Mouse (Mus musculus): Measurements from ENCODE around the gene St3gal3. TPM values are rescaled to one million over a fixed set of nuclear protein-coding genes. Genes with fewer than 3 reads are reported as not detected.
A peak's percentile ranks its signal among the peaks of the same experiment; 100 is the strongest.

St3gal3 gene
- total RNA-seq, 2 experiments from 2014 or later = 37.4 to 40.5 TPM

GRCm38 (mm10) chr4:117912685-117913273 lies 221.9 kb downstream of the St3gal3 start:
- no peak for DNase-seq (ENCODE audit: low spot score in 2 of 2)

- DNase-seq (ENCODE audit: low spot score in 2 of 2) = no peak
These were observed 222.6 kb downstream of the St3gal3 start for GRCm38 (mm10) chr4:117912131-117912561.

- DNase-seq (ENCODE audit: low spot score in 2 of 2) = no peak
These were observed 225.8 kb downstream of the St3gal3 start for GRCm38 (mm10) chr4:117908834-117909453.

GRCm38 (mm10) chr4:117906196-117906595 lies 228.5 kb downstream of the St3gal3 start:
- no peak for DNase-seq (ENCODE audit: low spot score in 2 of 2)

GRCm38 (mm10) chr4:117904761-117905160 lies 230.0 kb downstream of the St3gal3 start:
- no peak for DNase-seq (ENCODE audit: low spot score in 2 of 2)

- no peak for DNase-seq (ENCODE audit: low spot score in 2 of 2)
These were observed 230.6 kb downstream of the St3gal3 start for GRCm38 (mm10) chr4:117904094-117904493.

GRCm38 (mm10) chr4:117898111-117898510 lies 236.6 kb downstream of the St3gal3 start:
- DNase-seq (ENCODE audit: low spot score in 2 of 2) = no peak

- DNase-seq (ENCODE audit: low spot score in 2 of 2) = no peak
These were observed 238.7 kb downstream of the St3gal3 start for GRCm38 (mm10) chr4:117896031-117896430.

GRCm38 (mm10) chr4:117895339-117895738 lies 239.4 kb downstream of the St3gal3 start:
- no peak for DNase-seq (ENCODE audit: low spot score in 2 of 2)

GRCm38 (mm10) chr4:117894601-117895000 lies 240.1 kb downstream of the St3gal3 start:
- DNase-seq (ENCODE audit: low spot score in 2 of 2) = no peak

- peak; percentile 58 to 66 for DNase-seq (ENCODE audit: low spot score in 2 of 2)
These were observed 241.3 kb downstream of the St3gal3 start for GRCm38 (mm10) chr4:117893376-117893775.

GRCm38 (mm10) chr4:117891738-117892161 lies 243.0 kb downstream of the St3gal3 start, which contains the start of gene Dph2:
Gene Dph2 (minus strand): TSS chr4:117892032.
- DNase-seq (ENCODE audit: low spot score in 2 of 2) = peak; percentile 63 to 66

- no peak for DNase-seq (ENCODE audit: low spot score in 2 of 2)
These were observed 244.0 kb downstream of the St3gal3 start for GRCm38 (mm10) chr4:117890750-117891149.

GRCm38 (mm10) chr4:117890031-117890430 lies 244.7 kb downstream of the St3gal3 start:
- no peak for DNase-seq (ENCODE audit: low spot score in 2 of 2)

- no peak for DNase-seq (ENCODE audit: low spot score in 2 of 2)
These were observed 245.2 kb downstream of the St3gal3 start for GRCm38 (mm10) chr4:117889471-117889870.

- no peak for DNase-seq (ENCODE audit: low spot score in 2 of 2)
These were observed 246.8 kb downstream of the St3gal3 start for GRCm38 (mm10) chr4:117887920-117888319.

- peak; percentile 93 to 95 for DNase-seq (ENCODE audit: low spot score in 2 of 2)
These were observed 247.6 kb downstream of the St3gal3 start, which contains the start of gene Atp6v0b for GRCm38 (mm10) chr4:117887133-117887532. Gene Atp6v0b (minus strand): TSS chr4:117887333.

- DNase-seq (ENCODE audit: low spot score in 2 of 2) = peak in 1 of 2 experiments; percentile 37
These were observed 248.1 kb downstream of the St3gal3 start for GRCm38 (mm10) chr4:117886644-117887043.

- DNase-seq (ENCODE audit: low spot score in 2 of 2) = no peak
These were observed 248.7 kb downstream of the St3gal3 start for GRCm38 (mm10) chr4:117885994-117886393.

GRCm38 (mm10) chr4:117885093-117885492 lies 249.6 kb downstream of the St3gal3 start:
- DNase-seq (ENCODE audit: low spot score in 2 of 2) = no peak

- no peak for DNase-seq (ENCODE audit: low spot score in 2 of 2)
These were observed 250.6 kb downstream of the St3gal3 start for GRCm38 (mm10) chr4:117884146-117884545.
